Mouse (Mus musculus) urinary bladder, postnatal 4 days (tissue): ENCODE data around the gene Bcl11a.

Experiments used
- DNase-seq, 2 experiments: peaks; one replicate each; pipeline ENCODE4 v3.0.0; 2021 to 2022; ENCODE audit warnings: low spot score in 2 of 2

The Bcl11a gene

GRCm38 (mm10) chr11:24130186-24130760 is 52.4 kb downstream of the Bcl11a start:
- DNase-seq = no peak

- no peak for DNase-seq
These were observed 54.0 kb downstream of the Bcl11a start for GRCm38 (mm10) chr11:24131818-24132217.

GRCm38 (mm10) chr11:24132358-24132757 is 54.5 kb downstream of the Bcl11a start:
- no peak for DNase-seq

- no peak for DNase-seq
These were observed 55.0 kb downstream of the Bcl11a start for GRCm38 (mm10) chr11:24132853-24133252.

GRCm38 (mm10) chr11:24133484-24133883 is 55.6 kb downstream of the Bcl11a start:
- no peak for DNase-seq

- no peak for DNase-seq
These were observed 56.1 kb downstream of the Bcl11a start for GRCm38 (mm10) chr11:24133928-24134327.

- no peak for DNase-seq
These were observed 57.4 kb downstream of the Bcl11a start for GRCm38 (mm10) chr11:24135244-24135643.

GRCm38 (mm10) chr11:24136084-24136785 is 58.4 kb downstream of the Bcl11a start:
- no peak for DNase-seq

- DNase-seq = no peak
These were observed 60.0 kb downstream of the Bcl11a start for GRCm38 (mm10) chr11:24137891-24138290.

GRCm38 (mm10) chr11:24138600-24139375 is 60.9 kb downstream of the Bcl11a start:
- DNase-seq = no peak

- no peak for DNase-seq
These were observed 61.6 kb downstream of the Bcl11a start for GRCm38 (mm10) chr11:24139432-24139831.

- DNase-seq = no peak
These were observed 62.1 kb downstream of the Bcl11a start for GRCm38 (mm10) chr11:24139952-24140351.

- DNase-seq = no peak
These were observed 63.1 kb downstream of the Bcl11a start for GRCm38 (mm10) chr11:24140948-24141347.

- no peak for DNase-seq
These were observed 63.8 kb downstream of the Bcl11a start for GRCm38 (mm10) chr11:24141479-24142251.

- no peak for DNase-seq
These were observed 64.5 kb downstream of the Bcl11a start for GRCm38 (mm10) chr11:24142316-24142715.

GRCm38 (mm10) chr11:24144159-24144946 is 66.5 kb downstream of the Bcl11a start:
- DNase-seq = no peak

- DNase-seq = no peak
These were observed 68.2 kb downstream of the Bcl11a start for GRCm38 (mm10) chr11:24146034-24146433.

GRCm38 (mm10) chr11:24146437-24146836 is 68.6 kb downstream of the Bcl11a start:
- no peak for DNase-seq

- no peak for DNase-seq
These were observed 69.8 kb downstream of the Bcl11a start for GRCm38 (mm10) chr11:24147698-24148097.

GRCm38 (mm10) chr11:24148545-24148944 is 70.7 kb downstream of the Bcl11a start:
- DNase-seq = no peak
